Mouse (Mus musculus) MEL (cell line): ENCODE results near the gene Retreg1. TPM values are rescaled to one million over a fixed set of nuclear protein-coding genes. Genes with fewer than 3 reads are reported as not detected.

ENCODE experiments used
- DNase-seq: peaks from one replicate; pipeline ENCODE4 v3.0.0; 2011; ENCODE audit warnings: low read depth, low spot score
- H3K27ac ChIP-seq: 2 replicates; pipeline ENCODE4 v1.5.1; 2012; ENCODE audit warnings: low read depth, mild to moderate bottlenecking, control low read depth, low read length, moderate library complexity; ENCODE audit not compliant: control insufficient read depth
- H3K27me3 ChIP-seq, 2 experiments: fragments of 150-350 bp in 1 of 2; sonication (generic) in 1 of 2; 2 replicates each; pipeline ENCODE4 v1.6.1; 2012; ENCODE audit warnings: low read length in 2 of 2, mild to moderate bottlenecking in 2 of 2, improper control_type of control experiment in 1 of 2, moderate library complexity in 1 of 2; ENCODE audit not compliant: insufficient read depth in 2 of 2, control insufficient read depth in 1 of 2
- H3K36me3 ChIP-seq, 2 experiments: 2 replicates each; pipeline ENCODE4 v1.6.1; 2012 to 2014; ENCODE audit warnings: low read length in 2 of 2, improper control_type of control experiment in 1 of 2, inconsistent platforms in 1 of 2, mild to moderate bottlenecking in 1 of 2; ENCODE audit not compliant: insufficient read depth in 2 of 2, control insufficient read depth in 1 of 2
- H3K4me1 ChIP-seq, 2 experiments: fragments of 150-350 bp in 1 of 2; sonication (generic) in 1 of 2; 2 replicates each; pipeline ENCODE4 v1.6.1; 2012; ENCODE audit warnings: low read length in 2 of 2, improper control_type of control experiment in 1 of 2, mild to moderate bottlenecking in 1 of 2; ENCODE audit not compliant: insufficient read depth in 2 of 2, control insufficient read depth in 1 of 2
- H3K4me3 ChIP-seq, 2 experiments: fragments of 150-350 bp in 1 of 2; sonication (generic) in 1 of 2; 2 replicates each; pipeline ENCODE4 v1.5.1; 2012; ENCODE audit warnings: low read depth in 2 of 2, low read length in 2 of 2, mild to moderate bottlenecking in 2 of 2, moderate library complexity in 2 of 2, control low read depth in 1 of 2, improper control_type of control experiment in 1 of 2; ENCODE audit not compliant: control insufficient read depth in 1 of 2, insufficient read depth in 1 of 2
- H3K79me2 ChIP-seq: 2 replicates; pipeline ENCODE4 v1.6.1; 2012; ENCODE audit warnings: mild to moderate bottlenecking, low read length, moderate library complexity; ENCODE audit not compliant: control insufficient read depth, poor library complexity, insufficient read depth
- H3K9ac ChIP-seq: 2 replicates; pipeline ENCODE4 v1.6.1; 2012; ENCODE audit warnings: low read depth, mild to moderate bottlenecking, control low read depth, low read length, moderate library complexity; ENCODE audit not compliant: control insufficient read depth, poor library complexity, severe bottlenecking
- H3K9me3 ChIP-seq: fragments of 150-350 bp; sonication (generic); replicated peaks from 2 replicates; pipeline ENCODE4 v1.6.1; 2012; ENCODE audit warnings: mild to moderate bottlenecking, low read length, improper control_type of control experiment, moderate library complexity; ENCODE audit not compliant: insufficient read depth
- CHD1 ChIP-seq: IDR thresholded peaks from 2 replicates; pipeline ENCODE4 v1.6.1; 2012; ENCODE audit warnings: low read depth, mild to moderate bottlenecking, inconsistent platforms, low read length, improper control_type of control experiment
- CTCF ChIP-seq, 3 experiments: IDR thresholded peaks in 2 of 3; conservative IDR thresholded peaks in 1 of 3; 2 replicates each; pipeline ENCODE4 v1.5.1; 2011 to 2012; ENCODE audit warnings: low read length in 3 of 3, low read depth in 2 of 3, mild to moderate bottlenecking in 2 of 3, improper control_type of control experiment in 1 of 3, inconsistent platforms in 1 of 3, mixed read lengths in 1 of 3, moderate library complexity in 1 of 3; ENCODE audit not compliant: control insufficient read depth in 1 of 3, insufficient read depth in 1 of 3, poor library complexity in 1 of 3, severe bottlenecking in 1 of 3
- GABPA ChIP-seq: IDR thresholded peaks from 2 replicates; pipeline ENCODE4 v1.6.1; 2012; ENCODE audit warnings: low read depth, mild to moderate bottlenecking, inconsistent platforms, low read length, improper control_type of control experiment, moderate library complexity
- GATA1 ChIP-seq: IDR thresholded peaks from 2 replicates; pipeline ENCODE4 v1.6.1; 2011; ENCODE audit warnings: low read depth, low read length, improper control_type of control experiment
- JUND ChIP-seq: IDR thresholded peaks from 2 replicates; pipeline ENCODE4 v1.6.1; 2011; ENCODE audit warnings: low read depth, mild to moderate bottlenecking, improper control_type of control experiment, low read length
- KAT2A ChIP-seq: conservative IDR thresholded peaks from 2 replicates; pipeline ENCODE4 v1.6.1; 2012; ENCODE audit warnings: low read depth, low read length, improper control_type of control experiment, inconsistent platforms
- MAFK ChIP-seq: IDR thresholded peaks from 2 replicates; pipeline ENCODE4 v1.6.1; 2011; ENCODE audit warnings: low read depth, mild to moderate bottlenecking, low read length, improper control_type of control experiment, borderline replicate concordance
- MYB ChIP-seq: IDR thresholded peaks from 2 replicates; pipeline ENCODE4 v1.6.1; 2011; ENCODE audit warnings: mild to moderate bottlenecking, low read depth, low read length, improper control_type of control experiment
- NELFE ChIP-seq: IDR thresholded peaks from 2 replicates; pipeline ENCODE4 v1.6.1; 2011; ENCODE audit warnings: low read depth, low read length, improper control_type of control experiment
- NRF1 ChIP-seq: IDR thresholded peaks from 2 replicates; pipeline ENCODE4 v1.6.1; 2014; ENCODE audit warnings: low read depth, mild to moderate bottlenecking, inconsistent platforms, low read length, improper control_type of control experiment, moderate library complexity; ENCODE audit not compliant: poor library complexity, insufficient read depth, severe bottlenecking
- POLR2AphosphoS5 ChIP-seq: IDR thresholded peaks from 2 replicates; pipeline ENCODE4 v1.6.1; 2012; ENCODE audit warnings: low read depth, borderline replicate concordance, mild to moderate bottlenecking, inconsistent platforms, low read length, moderate library complexity, mixed read lengths
- SMC3 ChIP-seq: IDR thresholded peaks from 2 replicates; pipeline ENCODE4 v1.6.1; 2011; ENCODE audit warnings: low read depth, low read length, improper control_type of control experiment
- TBP ChIP-seq: IDR thresholded peaks from 2 replicates; pipeline ENCODE4 v1.8.0; 2011; ENCODE audit warnings: low read depth, low read length, improper control_type of control experiment
- TCF12 ChIP-seq: IDR thresholded peaks from 2 replicates; pipeline ENCODE4 v1.6.1; 2014; ENCODE audit warnings: low read depth, mild to moderate bottlenecking, inconsistent platforms, low read length, improper control_type of control experiment, moderate library complexity
- USF2 ChIP-seq, 2 experiments: IDR thresholded peaks; 2 replicates each; pipeline ENCODE4 v1.6.1; 2011 to 2012; ENCODE audit warnings: improper control_type of control experiment in 2 of 2, low read length in 2 of 2, borderline replicate concordance in 1 of 2, inconsistent platforms in 1 of 2, low read depth in 1 of 2, mild to moderate bottlenecking in 1 of 2; ENCODE audit not compliant: insufficient read depth in 1 of 2
- ZC3H11A ChIP-seq: IDR thresholded peaks from 2 replicates; pipeline ENCODE4 v1.6.1; 2012; ENCODE audit warnings: low read depth, mild to moderate bottlenecking, inconsistent platforms, low read length, improper control_type of control experiment
- polyA plus RNA-seq, 2 experiments: library from polyadenylated mRNA; stranded (reverse) in 1 of 2; unstranded in 1 of 2; fragments of >175 nt in 1 of 2; fragments of >200 nt in 1 of 2; gene quantifications; 2 replicates each; pipeline versions ENCODE4 v1.2.1 to v1.2.4; 2012; ENCODE audit warnings: low replicate concordance in 2 of 2, low read depth in 1 of 2; ENCODE audit not compliant: insufficient read length in 2 of 2, insufficient read depth in 1 of 2, missing spikeins in 1 of 2
- total RNA-seq: library from RNA; depleted of rRNA; stranded (reverse); fragments of 300-350 nt; gene quantifications from 2 replicates; pipeline ENCODE4 v1.2.3, GENCODE M21; 2012

Retreg1 gene
- total and polyA plus RNA-seq, 3 experiments = 3.1 to 7.6 TPM; not detected in 1

- H3K9me3 ChIP-seq = no peaks in the 10 kb centered on the region
- no peaks in the 10 kb centered on the region for H3K27me3 ChIP-seq
- no peaks in the 10 kb centered on the region for H3K36me3 ChIP-seq
- no peak for DNase-seq
- H3K9ac ChIP-seq = no peak overlapping the region
- H3K4me1 ChIP-seq = no peaks in the 10 kb centered on the region
- H3K27ac ChIP-seq = no peak overlapping the region
- H3K79me2 ChIP-seq = no peaks in the 10 kb centered on the region
- H3K4me3 ChIP-seq = no peak overlapping the region
- TF ChIP-seq ZC3H11A (no peak), TCF12 (no peak), GABPA (no peak)
- TF ChIP-seq, all 39 proteins: peak for 0
Measured at GRCm38 (mm10) chr15:25808677-25809460, 34.1 kb upstream of the Retreg1 start.

- no peak for TF ChIP-seq GATA1
- TF ChIP-seq USF2 (IDR thresholded peaks at IDR 0.05; ENCODE audit: borderline replicate concordance in 1 of 2, insufficient read depth in 1 of 2, low read depth in 1 of 2, low read length in 2 of 2) = no peak
- TF ChIP-seq NELFE = no peak
- TF ChIP-seq TBP = no peak
- TF ChIP-seq NRF1 = no peak
- no peak for TF ChIP-seq CHD1
- TF ChIP-seq MAFK = no peak
- no peak for TF ChIP-seq SMC3
- no peak for TF ChIP-seq MYB
- TF ChIP-seq POLR2AphosphoS5 = no peak
- TF ChIP-seq KAT2A = no peak
- no peaks in the 10 kb centered on the region for H3K36me3 ChIP-seq
- no peaks in the 10 kb centered on the region for H3K9me3 ChIP-seq
- H3K79me2 ChIP-seq = no peaks in the 10 kb centered on the region
- H3K4me1 ChIP-seq = no peaks in the 10 kb centered on the region
- no peak for DNase-seq
- no peak overlapping the region for H3K27ac ChIP-seq
- H3K27me3 ChIP-seq = no peaks in the 10 kb centered on the region
- H3K9ac ChIP-seq = no peak overlapping the region
- no peak overlapping the region for H3K4me3 ChIP-seq
Measured at GRCm38 (mm10) chr15:25809669-25810068, 33.3 kb upstream of the Retreg1 start.

- no peaks in the 10 kb centered on the region for H3K9me3 ChIP-seq
- H3K27me3 ChIP-seq = no peaks in the 10 kb centered on the region
- H3K79me2 ChIP-seq = no peaks in the 10 kb centered on the region
- H3K27ac ChIP-seq = no peak overlapping the region
- TF ChIP-seq CTCF (IDR thresholded peaks at IDR 0.05 in 2 of 3, conservative IDR thresholded peaks at IDR 0.05 in 1 of 3; ENCODE audit: control insufficient read depth in 1 of 3, insufficient read depth in 1 of 3, low read depth in 2 of 3, low read length in 3 of 3, poor library complexity in 1 of 3, severe bottlenecking in 1 of 3) (peak in 2 of 3 experiments; percentile 10 to 17; a peak in 2 of 6 replicates), JUND (no peak), SMC3 (peak; percentile 37; the same call in 1 of the 2 replicates)
- peak; percentile 9 for DNase-seq
- H3K9ac ChIP-seq = no peak overlapping the region
- no peaks in the 10 kb centered on the region for H3K4me1 ChIP-seq
- no peak overlapping the region for H3K4me3 ChIP-seq
- no peaks in the 10 kb centered on the region for H3K36me3 ChIP-seq
Measured at GRCm38 (mm10) chr15:25811834-25812250, 31.1 kb upstream of the Retreg1 start.
